13 mouse cellular contexts compared by ENCODE assay signal in the genomic region with DNA sequence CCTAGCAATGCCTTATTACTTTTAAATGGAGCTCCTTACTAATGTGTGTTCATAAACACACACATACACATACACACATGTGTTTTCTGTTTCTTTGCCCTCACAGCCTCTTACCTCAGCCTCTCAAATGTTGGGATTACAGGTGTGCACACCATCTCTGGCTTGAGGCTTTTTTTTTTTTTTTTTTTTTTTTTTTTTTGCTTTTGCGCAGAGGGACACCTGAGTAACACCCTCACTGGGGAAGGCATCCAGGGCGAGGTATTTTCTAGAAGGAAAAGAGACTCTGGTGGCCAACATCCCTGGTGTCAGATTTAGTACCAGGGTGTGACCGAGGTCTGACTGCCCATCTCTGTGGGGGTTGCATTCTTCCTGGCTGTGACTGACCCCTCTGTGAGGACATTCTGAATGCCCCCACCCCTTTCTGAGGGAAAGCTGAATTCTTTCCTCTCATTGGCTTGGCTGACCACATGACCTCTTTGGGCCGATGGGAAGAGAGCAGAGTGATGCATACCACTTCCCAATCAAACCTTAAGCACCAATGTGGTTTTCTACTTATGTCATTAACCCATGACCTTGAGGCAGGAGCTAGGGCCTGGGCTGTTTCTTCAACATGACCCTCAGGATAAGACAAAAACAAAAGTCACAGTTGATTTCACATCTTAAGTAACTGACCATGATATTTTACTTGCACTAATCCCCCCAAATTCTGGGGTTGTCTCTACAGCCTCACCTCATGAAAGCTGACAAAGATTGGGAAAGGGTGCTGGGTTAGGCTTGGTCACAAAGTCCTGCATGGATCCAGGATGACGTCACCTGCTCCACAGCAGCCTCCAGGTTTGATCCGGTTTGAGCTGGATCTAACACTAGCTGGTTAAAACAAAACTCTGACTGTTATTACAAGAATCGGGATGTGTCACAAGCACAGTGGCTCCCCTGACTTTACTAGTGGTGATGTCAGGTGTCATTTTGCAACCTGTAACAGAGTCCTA. TPM values are rescaled to one million over a fixed set of nuclear protein-coding genes. Genes with fewer than 3 reads are reported as not detected.
DNase-seq lines count a peak whose midpoint lies in the region; ATAC-seq and TF ChIP-seq lines count a peak whose summit lies in the region.
"Had no signal": no experiment of that assay in that cellular context is flagged by ENCODE, and none has a peak within 500 bp of the region (broad histone marks: within the 10 kb centered on the region; RNA-seq: fewer than 3 reads in every experiment).

No protein-coding gene starts in this region.

- H3K9me3 ChIP-seq in heart, embryonic 10.5 days = no peaks in the 10 kb centered on the region
- H3K9me3 ChIP-seq in kidney, embryonic 14.5 days (ENCODE audit: control insufficient read depth, low read length) = no peaks in the 10 kb centered on the region
- H3K9me3 ChIP-seq in liver, embryonic 15.5 days (replicated peaks) = no peaks in the 10 kb centered on the region
- H3K9me3 ChIP-seq: forebrain, embryonic 13.5 days had no signal

- ATAC-seq in Patski = peak; percentile 85
- ATAC-seq in kidney, embryonic 14.5 days (ENCODE audit: low FRiP score, low TSS enrichment) = 0 out of 2 replicates have a peak, but pooled peaks have one; percentile 50
- ATAC-seq in liver, embryonic 15.5 days (ENCODE audit: insufficient read depth) = no peak
- ATAC-seq: forebrain, embryonic 13.5 days; hindbrain, embryonic 16.5 days had no signal

- in situ Hi-C loops in Patski (cut with MboI; ENCODE audit: low pct_unique_long_range_greater_than_20kb) = no loop called here

- no peak for TF ChIP-seq POLR2A in heart, adult 2 months (IDR thresholded peaks at IDR 0.05; ENCODE audit: insufficient read depth, low read depth, low read length)

- CTCF ChIA-PET in Patski (lab: Charles Lee) = interaction anchor here (0.9 to 1.3 kb wide), 4 partner anchors 14 to 20 kb away, joined by 3 read pairs; no protein-coding TSS in a partner anchor

- no peaks in the 10 kb centered on the region for H3K79me2 ChIP-seq in heart, adult 2 months (replicated peaks; ENCODE audit: control insufficient read depth, insufficient read depth, low read length)

- intact Hi-C loops in heart, adult 2 months (cut with DNase I) = no loop called here

- H3K9ac ChIP-seq in heart, adult 2 months (ENCODE audit: low read depth, low read length) = no peak overlapping the region
- no peak overlapping the region for H3K9ac ChIP-seq in kidney, embryonic 14.5 days (ENCODE audit: low read depth, low read length)
- H3K9ac ChIP-seq in liver, embryonic 15.5 days = no peak overlapping the region
- H3K9ac ChIP-seq: forebrain, embryonic 13.5 days had no signal

- peak overlapping the region; percentile 77 for H3K27ac ChIP-seq in heart, embryonic 10.5 days
- H3K27ac ChIP-seq in heart, adult 2 months = no peak overlapping the region
- H3K27ac ChIP-seq in kidney, embryonic 14.5 days (ENCODE audit: low read depth, low read length) = no peak overlapping the region
- H3K27ac ChIP-seq in liver, embryonic 15.5 days (replicated peaks) = peak overlapping the region; percentile 88
- H3K27ac ChIP-seq: forebrain, embryonic 13.5 days had no signal

- H3K4me2 ChIP-seq in kidney, embryonic 14.5 days (replicated peaks; ENCODE audit: low read depth, low read length) = no peak overlapping the region
- H3K4me2 ChIP-seq in liver, embryonic 15.5 days = 0 out of 2 replicates have a peak overlapping the region, but pooled peaks have one; percentile 48
- H3K4me2 ChIP-seq: forebrain, embryonic 13.5 days had no signal

- POLR2A ChIA-PET in Patski (lab: Charles Lee) = interaction anchor here (0.6 to 1.3 kb wide), 6 partner anchors 13 to 44 kb away, joined by 3 to 7 read pairs (median 3); a partner anchor contains a TSS

- no peak for DNase-seq in heart, embryonic 10.5 days (ENCODE audit: low spot score)
- DNase-seq in heart, adult 2 months = no peak
- peak; percentile 82 for DNase-seq in Patski (ENCODE audit: low read depth, low spot score)
- no peak for DNase-seq in lung, postnatal 25 days (ENCODE audit: low spot score)
- no peak for DNase-seq in lung, postnatal 4 days
- no peak for DNase-seq in layer of hippocampus, adult 9-11 months
- DNase-seq: heart, adult 18-20 months; layer of hippocampus, postnatal 36 days; thymus, postnatal 4 days had no signal

- H3K4me3 ChIP-seq in heart, embryonic 10.5 days = no peak overlapping the region
- H3K4me3 ChIP-seq in heart, adult 2 months = no peak overlapping the region
- H3K4me3 ChIP-seq in kidney, embryonic 14.5 days (ENCODE audit: low read length) = no peak overlapping the region
- H3K4me3 ChIP-seq in liver, embryonic 15.5 days (replicated peaks) = no peak overlapping the region
- H3K4me3 ChIP-seq: forebrain, embryonic 13.5 days had no signal

- TF ChIP-seq EP300 in heart, adult 2 months (IDR thresholded peaks at IDR 0.05; ENCODE audit: insufficient read depth, low read depth, low read length) = no peak

- no peaks in the 10 kb centered on the region for H3K36me3 ChIP-seq in heart, embryonic 10.5 days
- H3K36me3 ChIP-seq in heart, adult 2 months (ENCODE audit: control insufficient read depth, insufficient read depth, low read length) = no peaks in the 10 kb centered on the region
- H3K36me3 ChIP-seq in kidney, embryonic 14.5 days (ENCODE audit: control insufficient read depth, insufficient read depth, low read length) = no peaks in the 10 kb centered on the region
- H3K36me3 ChIP-seq in liver, embryonic 15.5 days (replicated peaks) = no peaks in the 10 kb centered on the region

- H3K4me1 ChIP-seq in heart, embryonic 10.5 days = peaks cover 46% of the 10 kb centered on the region
- H3K4me1 ChIP-seq in heart, adult 2 months (ENCODE audit: control insufficient read depth, insufficient read depth, low read length) = no peaks in the 10 kb centered on the region
- peaks cover 11% of the 10 kb centered on the region; the same call in 1 of the 2 replicates for H3K4me1 ChIP-seq in kidney, embryonic 14.5 days (ENCODE audit: control insufficient read depth, insufficient read depth, low read length)
- peaks cover 67% of the 10 kb centered on the region for H3K4me1 ChIP-seq in liver, embryonic 15.5 days (replicated peaks)
- H3K4me1 ChIP-seq: forebrain, embryonic 13.5 days had no signal

- no peak for TF ChIP-seq CTCF in heart, adult 2 months (IDR thresholded peaks at IDR 0.05)
- TF ChIP-seq CTCF in Patski (IDR thresholded peaks at IDR 0.05) = no peak

- WGBS in heart, embryonic 10.5 days = 61% methylated on average over 7 of the region's 7 CpGs
- WGBS in heart, adult 2 months = 79% methylated on average over 7 of the region's 7 CpGs
- 35% methylated on average over 7 of the region's 7 CpGs for WGBS in kidney, embryonic 14.5 days
- 68% methylated on average over 7 of the region's 7 CpGs for WGBS in liver, embryonic 15.5 days (ENCODE audit: insufficient replicate concordance)

- no peaks in the 10 kb centered on the region for H3K27me3 ChIP-seq in heart, embryonic 10.5 days (ENCODE audit: insufficient read depth, poor library complexity, severe bottlenecking)
- no peaks in the 10 kb centered on the region for H3K27me3 ChIP-seq in heart, adult 2 months (ENCODE audit: control insufficient read depth, insufficient read depth, low read length)
- H3K27me3 ChIP-seq in Patski = no peaks in the 10 kb centered on the region
- H3K27me3 ChIP-seq in kidney, embryonic 14.5 days (ENCODE audit: control insufficient read depth, insufficient read depth, low read length) = no peaks in the 10 kb centered on the region
- H3K27me3 ChIP-seq in liver, embryonic 15.5 days = no peaks in the 10 kb centered on the region
- H3K27me3 ChIP-seq: forebrain, embryonic 13.5 days had no signal

RNA-seq across cellular contexts. Expression of a gene that starts 43.6 kb away (rescaled TPM):
- polyA plus RNA-seq in heart, embryonic 10.5 days (2016; fragmentation: Nextera tagmentation; extraction: Ambion mirVana) = 41.6 and 41.8 TPM in 2 replicates
- total RNA-seq in heart, adult 2 months (2021) = 10 to 100 TPM; 10.1 to 15.9 TPM
- 14.7 and 24.7 TPM in 2 replicates for polyA plus RNA-seq in heart, adult 2 months (2012; rRNA removed)
- 78.8 TPM for polyA plus RNA-seq in Patski (2021)
- polyA plus RNA-seq in kidney, embryonic 14.5 days (2014; fragmentation: Nextera tagmentation; extraction: Ambion mirVana) = 16.4 and 34.5 TPM in 2 replicates
- 42.8 and 48.3 TPM in 2 replicates for polyA plus RNA-seq in liver, embryonic 15.5 days (2015; fragmentation: Nextera tagmentation; extraction: Ambion mirVana)

RNA-seq across cellular contexts. Expression of a gene that starts 54.9 kb away (rescaled TPM):
- polyA plus RNA-seq in heart, embryonic 10.5 days (2016; fragmentation: Nextera tagmentation; extraction: Ambion mirVana) = 48.4 and 50.4 TPM in 2 replicates
- total RNA-seq in heart, adult 2 months (2021) = under 1 TPM; 0.29 to 0.55 TPM
- 0.08 and 0.20 TPM in 2 replicates for polyA plus RNA-seq in heart, adult 2 months (2012; rRNA removed)
- polyA plus RNA-seq in Patski (2021) = 27.6 TPM
- 53.5 and 67.7 TPM in 2 replicates for polyA plus RNA-seq in kidney, embryonic 14.5 days (2014; fragmentation: Nextera tagmentation; extraction: Ambion mirVana)
- 25.9 and 26.7 TPM in 2 replicates for polyA plus RNA-seq in liver, embryonic 15.5 days (2015; fragmentation: Nextera tagmentation; extraction: Ambion mirVana)

Comparison
In these comparisons a context has a peak if more than half of its experiments do, and no peak if none do; other contexts are left out.
1. H3K27ac ChIP-seq: peak in heart, embryonic 10.5 days (single experiment) and liver, embryonic 15.5 days (single experiment); none in heart, adult 2 months (single experiment) and kidney, embryonic 14.5 days (single experiment).
2. RNA of a gene that starts 54.9 kb away (polyA plus RNA-seq): 53.5 to 67.7 TPM in kidney, embryonic 14.5 days, 48.4 to 50.4 TPM in heart, embryonic 10.5 days, 27.6 TPM in Patski (single experiment) and 25.9 to 26.7 TPM in liver, embryonic 15.5 days; 0.08 to 0.20 TPM in heart, adult 2 months; every median in the first group is over 10 times any median in the second.